Mouse (Mus musculus) kidney, embryonic 16.5 days (tissue): ENCODE measurements at regions not wholly inside any gene's neighbourhood (a gene's known extent, or its start where the extent isn't known, plus 50 kb on each side); places are given as distances from the start of the nearest gene placed in this dataset.
A peak's percentile ranks its signal among the peaks of the same experiment; 100 is the strongest.

Experiments
- ATAC-seq: fragments of 200-750 bp; cut with Nextera tagmentation; 2 replicates; pipeline ENCODE4 v1.8.0; 2017; ENCODE audit warnings: moderate TSS enrichment; ENCODE audit not compliant: low FRiP score, low TSS enrichment
- H3K27ac ChIP-seq: fragments of 300-500 bp; sonication (generic); 2 replicates; pipeline ENCODE4 v1.5.1; 2014; ENCODE audit warnings: low read length
- H3K27me3 ChIP-seq: fragments of 300-500 bp; sonication (generic); 2 replicates; pipeline ENCODE4 v1.6.1; 2014; ENCODE audit warnings: low read length, control low read depth, mixed read lengths; ENCODE audit not compliant: insufficient read depth
- H3K36me3 ChIP-seq: fragments of 300-500 bp; sonication (generic); 2 replicates; pipeline ENCODE4 v1.6.1; 2014; ENCODE audit warnings: low read length, control low read depth, mixed read lengths; ENCODE audit not compliant: insufficient read depth
- H3K4me1 ChIP-seq: fragments of 300-500 bp; sonication (generic); 2 replicates; pipeline ENCODE4 v1.6.1; 2014; ENCODE audit warnings: low read length, control low read depth, mixed read lengths; ENCODE audit not compliant: insufficient read depth
- H3K4me2 ChIP-seq: fragments of 300-500 bp; sonication (generic); replicated peaks from 2 replicates; pipeline ENCODE4 v1.6.1; 2014; ENCODE audit warnings: low read depth, low read length
- H3K4me3 ChIP-seq: fragments of 300-500 bp; sonication (generic); 2 replicates; pipeline ENCODE4 v1.5.1; 2014; ENCODE audit warnings: mild to moderate bottlenecking, low read length
- H3K9ac ChIP-seq: fragments of 300-500 bp; sonication (generic); replicated peaks from 2 replicates; pipeline ENCODE4 v1.6.1; 2014; ENCODE audit warnings: low read length
- H3K9me3 ChIP-seq: fragments of 300-500 bp; sonication (generic); 2 replicates; pipeline ENCODE4 v1.6.1; 2016; ENCODE audit warnings: low read length, control low read depth
- WGBS: fragments of 180-500 bp; shearing (Covaris S2); extraction: QIAGEN DNeasy Blood & Tissue Kit; methylation state at CpG from one replicate; pipeline ENCODE4 v1.1.7; 2014; 5-methylcytosine and 5-hydroxymethylcytosine counted together

GRCm38 (mm10) chr6:143648501-143648900 is 481.5 kb downstream of the Etnk1 start:
- WGBS = 57% methylated on average over 3 of the region's 3 CpGs
- Histone ChIP-seq H3K4me3 (no peak overlapping the region), H3K9ac (no peak overlapping the region), H3K36me3 (no peaks in the 10 kb centered on the region; the same call in 1 of the 2 replicates), H3K4me1 (no peaks in the 10 kb centered on the region), H3K4me2 (no peak overlapping the region), H3K27ac (no peak overlapping the region), H3K27me3 (no peaks in the 10 kb centered on the region), H3K9me3 (peaks cover 8% of the 10 kb centered on the region)
- ATAC-seq = peak; percentile 79

GRCm38 (mm10) chr6:143656576-143656975 is 489.6 kb downstream of the Etnk1 start:
- WGBS = 83% methylated on average over 5 of the region's 5 CpGs
- Histone ChIP-seq H3K9ac (no peak overlapping the region), H3K9me3 (peaks cover 11% of the 10 kb centered on the region), H3K4me1 (no peaks in the 10 kb centered on the region), H3K4me3 (no peak overlapping the region), H3K27ac (no peak overlapping the region), H3K36me3 (no peaks in the 10 kb centered on the region; the same call in 1 of the 2 replicates), H3K4me2 (no peak overlapping the region), H3K27me3 (no peaks in the 10 kb centered on the region)
- ATAC-seq = no peak

- H3K27ac ChIP-seq = no peak overlapping the region
- H3K36me3 ChIP-seq = no peaks in the 10 kb centered on the region
- H3K9me3 ChIP-seq = no peaks in the 10 kb centered on the region
- no peaks in the 10 kb centered on the region for H3K4me1 ChIP-seq
- no peak for ATAC-seq
- no peak overlapping the region for H3K4me3 ChIP-seq
- H3K27me3 ChIP-seq = no peaks in the 10 kb centered on the region
- H3K9ac ChIP-seq = no peak overlapping the region
- no peak overlapping the region for H3K4me2 ChIP-seq
- WGBS = 73% methylated on average over 3 of the region's 3 CpGs
Measured at GRCm38 (mm10) chr6:143660837-143661236, 493.8 kb downstream of the Etnk1 start.

DNA sequence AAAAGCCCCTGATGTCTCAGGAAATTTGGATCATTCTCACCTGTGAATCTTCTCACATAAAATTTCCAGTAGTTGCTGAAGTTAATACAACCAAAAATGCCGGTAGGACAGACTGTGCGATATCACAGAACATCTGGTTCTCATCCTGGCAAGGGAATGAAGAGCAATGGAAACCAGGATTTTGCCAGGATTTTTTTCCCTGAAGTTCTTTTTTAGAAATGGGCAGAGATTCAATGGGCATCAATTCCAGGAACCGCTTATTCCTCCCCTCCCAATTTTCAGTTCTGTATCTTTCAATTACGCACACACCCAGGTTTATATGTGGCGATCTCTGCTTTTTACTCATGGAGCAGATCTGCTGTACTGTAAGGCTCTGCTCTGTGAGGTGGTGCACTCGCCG is 496.3 kb downstream of the Etnk1 start:
- 83% methylated on average over 7 of the region's 7 CpGs for WGBS
- Histone ChIP-seq H3K27ac (no peak overlapping the region), H3K9me3 (0 out of 2 replicates have a peak, but pooled peaks cover 4% of the 10 kb centered on the region), H3K4me2 (no peak overlapping the region), H3K36me3 (no peaks in the 10 kb centered on the region), H3K4me3 (no peak overlapping the region), H3K4me1 (no peaks in the 10 kb centered on the region), H3K27me3 (no peaks in the 10 kb centered on the region), H3K9ac (no peak overlapping the region)
- no peak for ATAC-seq

DNA sequence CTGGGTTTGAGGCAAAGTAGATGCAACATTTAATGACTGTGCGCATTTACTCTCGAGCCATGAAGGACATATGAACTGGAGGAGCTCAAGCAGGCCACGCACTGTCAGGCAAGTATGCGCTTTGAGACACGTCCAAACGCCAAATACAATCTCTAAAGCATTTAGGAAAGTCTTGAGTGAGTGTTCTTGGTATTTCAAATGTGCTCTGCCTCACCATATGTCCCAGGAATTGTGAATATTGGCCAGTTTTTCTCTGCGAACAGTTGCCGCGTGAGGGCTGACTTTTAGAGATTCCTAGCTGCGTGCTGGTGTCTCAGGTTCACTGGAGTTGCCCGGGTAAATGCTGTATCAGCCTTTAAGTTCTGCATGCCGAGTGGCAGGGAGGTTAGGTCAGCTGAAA is 498.4 kb downstream of the Etnk1 start:
- WGBS = 82% methylated on average over 12 of the region's 12 CpGs
- Histone ChIP-seq H3K36me3 (no peaks in the 10 kb centered on the region), H3K9ac (no peak overlapping the region), H3K4me2 (no peak overlapping the region), H3K4me1 (no peaks in the 10 kb centered on the region), H3K27ac (no peak overlapping the region), H3K4me3 (no peak overlapping the region), H3K9me3 (0 out of 2 replicates have a peak, but pooled peaks cover 4% of the 10 kb centered on the region), H3K27me3 (no peaks in the 10 kb centered on the region)
- no peak for ATAC-seq

GRCm38 (mm10) chr6:143668551-143668950 is 501.5 kb downstream of the Etnk1 start:
- Histone ChIP-seq H3K27me3 (no peaks in the 10 kb centered on the region), H3K36me3 (no peaks in the 10 kb centered on the region), H3K9me3 (0 out of 2 replicates have a peak, but pooled peaks cover 4% of the 10 kb centered on the region), H3K4me3 (no peak overlapping the region), H3K4me2 (no peak overlapping the region), H3K4me1 (no peaks in the 10 kb centered on the region), H3K9ac (no peak overlapping the region), H3K27ac (no peak overlapping the region)
- ATAC-seq = no peak
- WGBS = 78% methylated on average over 4 of the region's 4 CpGs

GRCm38 (mm10) chr6:143669446-143670130 is 502.6 kb downstream of the Etnk1 start:
- no peak overlapping the region for H3K4me3 ChIP-seq
- no peaks in the 10 kb centered on the region for H3K4me1 ChIP-seq
- no peak overlapping the region for H3K9ac ChIP-seq
- no peaks in the 10 kb centered on the region for H3K36me3 ChIP-seq
- H3K27me3 ChIP-seq = no peaks in the 10 kb centered on the region
- H3K27ac ChIP-seq = no peak overlapping the region
- H3K4me2 ChIP-seq = no peak overlapping the region
- WGBS = 77% methylated on average over 3 of the region's 3 CpGs
- no peak for ATAC-seq
- 0 out of 2 replicates have a peak, but pooled peaks cover 4% of the 10 kb centered on the region for H3K9me3 ChIP-seq

- Histone ChIP-seq H3K9ac (no peak overlapping the region), H3K4me3 (no peak overlapping the region), H3K36me3 (no peaks in the 10 kb centered on the region), H3K9me3 (no peaks in the 10 kb centered on the region), H3K4me1 (no peaks in the 10 kb centered on the region), H3K27ac (no peak overlapping the region), H3K27me3 (no peaks in the 10 kb centered on the region), H3K4me2 (no peak overlapping the region)
- 82% methylated on average over 9 of the region's 9 CpGs for WGBS
- no peak for ATAC-seq
Measured at GRCm38 (mm10) chr6:143690131-143690530, 523.1 kb downstream of the Etnk1 start.

GRCm38 (mm10) chr6:143690866-143691265 is 523.8 kb downstream of the Etnk1 start:
- H3K4me2 ChIP-seq = no peak overlapping the region
- WGBS = 75% methylated on average over 6 of the region's 6 CpGs
- H3K4me3 ChIP-seq = no peak overlapping the region
- no peak overlapping the region for H3K9ac ChIP-seq
- no peaks in the 10 kb centered on the region for H3K9me3 ChIP-seq
- no peak overlapping the region for H3K27ac ChIP-seq
- H3K4me1 ChIP-seq = no peaks in the 10 kb centered on the region
- no peak for ATAC-seq
- no peaks in the 10 kb centered on the region for H3K27me3 ChIP-seq
- no peaks in the 10 kb centered on the region for H3K36me3 ChIP-seq

- Histone ChIP-seq H3K9ac (no peak overlapping the region), H3K27ac (no peak overlapping the region), H3K9me3 (no peaks in the 10 kb centered on the region), H3K4me3 (no peak overlapping the region), H3K36me3 (no peaks in the 10 kb centered on the region), H3K27me3 (no peaks in the 10 kb centered on the region; the same call in 1 of the 2 replicates), H3K4me2 (no peak overlapping the region), H3K4me1 (no peaks in the 10 kb centered on the region)
- WGBS = 61% methylated on average over 6 of the region's 6 CpGs
- ATAC-seq = no peak
Measured at GRCm38 (mm10) chr6:143697997-143698396, 531.0 kb downstream of the Etnk1 start.
